In genomic region chr5:127355836-127356235, GRCm38 (mm10) we compare ENCODE assay signal across 19 mouse cellular contexts.
DNase-seq lines count a peak whose midpoint lies in the region; ATAC-seq and TF ChIP-seq lines count a peak whose summit lies in the region.
"Had no signal": no experiment of that assay in that cellular context is flagged by ENCODE, and none has a peak within 500 bp of the region (broad histone marks: within the 10 kb centered on the region; RNA-seq: fewer than 3 reads in every experiment).

No protein-coding gene starts in this region.

- H3K4me2 ChIP-seq in forebrain, embryonic 16.5 days (ENCODE audit: low read length) = no peak overlapping the region
- H3K4me2 ChIP-seq in lung, postnatal 0 days (replicated peaks; ENCODE audit: low read depth, low read length) = no peak overlapping the region; the same call in 1 of the 2 replicates
- H3K4me2 ChIP-seq: forebrain, embryonic 12.5 days; heart, embryonic 13.5 days; hindbrain, embryonic 15.5 days; limb, embryonic 12.5 days had no signal

- peak overlapping the region; percentile 66 for H3K27ac ChIP-seq in forebrain, embryonic 10.5 days
- H3K27ac ChIP-seq in forebrain, embryonic 16.5 days (ENCODE audit: low read length) = no peak overlapping the region
- 0 out of 2 replicates have a peak overlapping the region, but pooled peaks have one; percentile 15 for H3K27ac ChIP-seq in lung, postnatal 0 days (ENCODE audit: low read length)
- H3K27ac ChIP-seq: forebrain, embryonic 12.5 days; heart, embryonic 13.5 days; hindbrain, embryonic 15.5 days; limb, embryonic 12.5 days; macrophage had no signal

- WGBS in forebrain, embryonic 10.5 days = 35% methylated on average over 8 of the region's 8 CpGs
- 36% methylated on average over 8 of the region's 8 CpGs for WGBS in forebrain, embryonic 16.5 days
- WGBS in lung, postnatal 0 days = 6% methylated on average over 8 of the region's 8 CpGs

- H3K9ac ChIP-seq in forebrain, embryonic 16.5 days (replicated peaks; ENCODE audit: low read depth, low read length) = no peak overlapping the region
- H3K9ac ChIP-seq in lung, postnatal 0 days (replicated peaks; ENCODE audit: low read depth) = no peak overlapping the region
- H3K9ac ChIP-seq: forebrain, embryonic 12.5 days; heart, embryonic 13.5 days; hindbrain, embryonic 15.5 days; limb, embryonic 12.5 days had no signal

- peaks cover 21% of the 10 kb centered on the region for H3K36me3 ChIP-seq in forebrain, embryonic 10.5 days (replicated peaks)
- H3K36me3 ChIP-seq in forebrain, embryonic 16.5 days (ENCODE audit: control insufficient read depth, insufficient read depth) = no peaks in the 10 kb centered on the region
- no peaks in the 10 kb centered on the region for H3K36me3 ChIP-seq in lung, postnatal 0 days (ENCODE audit: insufficient read depth, low read length)
- H3K36me3 ChIP-seq: G1E; heart, embryonic 13.5 days; hindbrain, embryonic 15.5 days had no signal

- 0 out of 2 replicates have a peak, but pooled peaks have one; percentile 1 for TF ChIP-seq EP300 in lung, postnatal 0 days (IDR thresholded peaks at IDR 0.05)

- H3K4me1 ChIP-seq in forebrain, embryonic 10.5 days = peaks cover 16% of the 10 kb centered on the region
- H3K4me1 ChIP-seq in forebrain, embryonic 16.5 days (replicated peaks; ENCODE audit: control insufficient read depth, insufficient read depth, low read length) = no peaks in the 10 kb centered on the region
- no peaks in the 10 kb centered on the region; the same call in 1 of the 2 replicates for H3K4me1 ChIP-seq in lung, postnatal 0 days (ENCODE audit: insufficient read depth, low read depth, low read length)

- peaks cover 5% of the 10 kb centered on the region; the same call in 1 of the 2 replicates for H3K9me3 ChIP-seq in forebrain, embryonic 10.5 days
- no peaks in the 10 kb centered on the region for H3K9me3 ChIP-seq in forebrain, embryonic 16.5 days (ENCODE audit: control insufficient read depth, low read length)
- no peaks in the 10 kb centered on the region for H3K9me3 ChIP-seq in lung, postnatal 0 days (ENCODE audit: low read length)
- H3K9me3 ChIP-seq: forebrain, embryonic 12.5 days; hindbrain, embryonic 15.5 days; limb, embryonic 12.5 days had no signal

- DNase-seq in forebrain, embryonic 10.5 days (ENCODE audit: extremely low spot score, low spot score) = no peak
- DNase-seq in adrenal gland, postnatal 36 days = peak; percentile 43 to 55
- DNase-seq in cerebellum, postnatal 14 days = peak; percentile 41 to 72
- peak; percentile 69 for DNase-seq in lung, postnatal 0 days (ENCODE audit: low spot score)
- no peak for DNase-seq in ovary, postnatal 14 days (ENCODE audit: low spot score)
- no peak for DNase-seq in layer of hippocampus, postnatal 36 days
- DNase-seq in thymus, postnatal 14 days = no peak
- DNase-seq: B cell, adult 2 months; gastrocnemius, postnatal 14 days; kidney, adult 8-10 months; thymus, postnatal 4 days had no signal

- no peaks in the 10 kb centered on the region for H3K27me3 ChIP-seq in forebrain, embryonic 10.5 days (ENCODE audit: poor library complexity, severe bottlenecking)
- no peaks in the 10 kb centered on the region for H3K27me3 ChIP-seq in forebrain, embryonic 16.5 days (replicated peaks; ENCODE audit: control insufficient read depth, insufficient read depth, low read length)
- H3K27me3 ChIP-seq in lung, postnatal 0 days (replicated peaks; ENCODE audit: insufficient read depth, low read length) = no peaks in the 10 kb centered on the region
- H3K27me3 ChIP-seq: forebrain, embryonic 12.5 days; heart, embryonic 13.5 days; hindbrain, embryonic 15.5 days; limb, embryonic 12.5 days had no signal

- no peak for ATAC-seq in forebrain, embryonic 16.5 days
- peak; percentile 76 for ATAC-seq in lung, postnatal 0 days
- ATAC-seq: activated CD4-positive, CD25-positive, alpha-beta regulatory T cell, adult 4 months had no signal

- no peak for TF ChIP-seq CTCF in lung, postnatal 0 days (IDR thresholded peaks at IDR 0.05)

- H3K4me3 ChIP-seq in forebrain, embryonic 10.5 days = no peak overlapping the region
- no peak overlapping the region for H3K4me3 ChIP-seq in forebrain, embryonic 16.5 days (replicated peaks; ENCODE audit: low read length)
- H3K4me3 ChIP-seq in lung, postnatal 0 days (ENCODE audit: low read depth, low read length) = no peak overlapping the region
- H3K4me3 ChIP-seq: forebrain, embryonic 12.5 days; heart, embryonic 13.5 days; hindbrain, embryonic 15.5 days; limb, embryonic 12.5 days had no signal

Comparison
In these comparisons a context has a peak if more than half of its experiments do, and no peak if none do; other contexts are left out.
1. DNase-seq: peak in adrenal gland, postnatal 36 days (2 of 2), cerebellum, postnatal 14 days (2 of 2) and lung, postnatal 0 days (single experiment); none in forebrain, embryonic 10.5 days (single experiment), ovary, postnatal 14 days (single experiment), layer of hippocampus, postnatal 36 days (0 of 2) and thymus, postnatal 14 days (single experiment).